Mouse (Mus musculus) MEL (cell line): ENCODE data around the gene Usf3.

ENCODE experiments used
- MAFK ChIP-seq: IDR thresholded peaks from 2 replicates; pipeline ENCODE4 v1.6.1; 2011; ENCODE audit warnings: low read depth, mild to moderate bottlenecking, low read length, improper control_type of control experiment, borderline replicate concordance
- NRF1 ChIP-seq: IDR thresholded peaks from 2 replicates; pipeline ENCODE4 v1.6.1; 2014; ENCODE audit warnings: low read depth, mild to moderate bottlenecking, inconsistent platforms, low read length, improper control_type of control experiment, moderate library complexity; ENCODE audit not compliant: poor library complexity, insufficient read depth, severe bottlenecking
- POLR2A ChIP-seq, 2 experiments: IDR thresholded peaks; 2 replicates each; pipeline ENCODE4 v1.6.1; 2011 to 2012; ENCODE audit warnings: low read length in 2 of 2, mild to moderate bottlenecking in 2 of 2, control low read depth in 1 of 2, improper control_type of control experiment in 1 of 2, low read depth in 1 of 2, moderate library complexity in 1 of 2; ENCODE audit not compliant: control insufficient read depth in 1 of 2, insufficient read depth in 1 of 2, poor library complexity in 1 of 2
- POLR2AphosphoS2 ChIP-seq: IDR thresholded peaks from 2 replicates; pipeline ENCODE4 v1.6.1; 2011; ENCODE audit warnings: low read length, improper control_type of control experiment
- ZC3H11A ChIP-seq: IDR thresholded peaks from 2 replicates; pipeline ENCODE4 v1.6.1; 2012; ENCODE audit warnings: low read depth, mild to moderate bottlenecking, inconsistent platforms, low read length, improper control_type of control experiment
- ZKSCAN1 ChIP-seq: IDR thresholded peaks from 2 replicates; pipeline ENCODE4 v1.6.1; 2012; ENCODE audit warnings: low read depth, mild to moderate bottlenecking, inconsistent platforms, low read length, improper control_type of control experiment, moderate library complexity

DNA sequence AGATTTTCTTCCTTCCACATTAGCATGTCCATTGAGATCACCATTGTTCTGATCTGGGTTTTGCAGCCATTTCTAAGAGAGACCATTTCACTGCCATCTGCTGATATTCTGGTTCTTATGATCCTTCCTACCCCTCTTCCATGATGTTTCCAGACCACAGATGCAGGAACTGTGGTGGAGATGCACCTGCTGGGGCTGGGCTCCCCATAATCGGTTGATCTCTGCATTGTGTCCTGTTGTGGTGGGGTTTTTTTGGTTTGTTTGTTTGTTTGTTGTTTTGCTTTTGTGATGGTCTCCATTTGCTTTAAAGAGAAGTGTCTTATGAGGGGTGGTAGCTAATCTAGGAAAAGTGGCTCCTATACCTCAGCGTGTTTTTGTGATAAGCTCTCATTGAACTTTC, 3.5 kb downstream of the Usf3 start:
- TF ChIP-seq POLR2AphosphoS2 (no peak), POLR2A (IDR thresholded peaks at IDR 0.05; ENCODE audit: control insufficient read depth in 1 of 2, insufficient read depth in 1 of 2, low read depth in 1 of 2, low read length in 2 of 2, poor library complexity in 1 of 2) (no peak), NRF1 (no peak), MAFK (no peak), ZKSCAN1 (no peak), ZC3H11A (no peak)
